16 mouse cellular contexts compared by ENCODE assay signal in the genomic region with DNA sequence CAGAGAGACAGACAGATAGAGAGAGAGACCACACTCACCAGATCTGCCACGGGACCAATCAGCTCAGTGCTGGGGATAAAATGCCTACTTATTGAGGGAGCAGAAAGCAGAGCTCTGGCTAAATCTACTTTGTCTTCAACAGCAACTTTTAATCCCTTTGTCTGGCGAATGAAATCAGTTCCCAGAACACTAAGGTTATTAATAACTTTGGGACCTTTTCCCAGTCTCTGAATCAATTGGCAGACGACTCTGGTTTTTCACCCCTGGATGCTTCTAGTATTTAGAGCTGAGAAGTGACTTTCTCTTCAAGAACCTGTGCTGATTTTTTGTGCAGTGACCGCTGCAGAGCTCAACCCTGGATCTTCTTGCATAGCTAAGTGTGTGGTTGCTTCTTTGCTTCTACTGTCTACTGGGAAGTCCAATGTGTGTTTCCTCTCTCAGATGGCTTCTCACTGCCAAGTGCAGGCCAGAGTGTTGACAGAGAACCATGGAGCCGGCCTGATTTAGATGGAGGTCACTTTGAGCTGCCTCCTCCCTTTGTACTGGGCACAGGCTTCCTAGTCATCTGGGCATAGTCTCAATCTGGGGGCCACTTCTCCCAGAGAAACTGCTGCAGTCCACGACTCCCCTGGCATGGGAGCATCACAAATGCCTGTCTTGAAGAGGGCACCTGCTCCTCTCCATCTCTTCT. TPM values are rescaled to one million over a fixed set of nuclear protein-coding genes. Genes with fewer than 3 reads are reported as not detected.
DNase-seq lines count a peak whose midpoint lies in the region; ATAC-seq lines count a peak whose summit lies in the region.
"Had no signal": no experiment of that assay in that cellular context is flagged by ENCODE, and none has a peak within 500 bp of the region (broad histone marks: within the 10 kb centered on the region; RNA-seq: fewer than 3 reads in every experiment).

No protein-coding gene starts in this region.

- no peaks in the 10 kb centered on the region for H3K36me3 ChIP-seq in heart, embryonic 13.5 days
- no peaks in the 10 kb centered on the region for H3K36me3 ChIP-seq in neural tube, embryonic 15.5 days
- H3K36me3 ChIP-seq: embryonic facial prominence, embryonic 15.5 days; G1E; midbrain, embryonic 12.5 days; neural tube, embryonic 12.5 days had no signal

- no peak overlapping the region for H3K4me3 ChIP-seq in heart, embryonic 13.5 days
- H3K4me3 ChIP-seq in neural tube, embryonic 15.5 days (replicated peaks) = no peak overlapping the region
- H3K4me3 ChIP-seq: embryonic facial prominence, embryonic 15.5 days; midbrain, embryonic 12.5 days; neural tube, embryonic 12.5 days had no signal

- H3K4me1 ChIP-seq in heart, embryonic 13.5 days = peaks cover 18% of the 10 kb centered on the region
- no peaks in the 10 kb centered on the region for H3K4me1 ChIP-seq in neural tube, embryonic 15.5 days
- H3K4me1 ChIP-seq: embryonic facial prominence, embryonic 15.5 days; midbrain, embryonic 12.5 days; neural tube, embryonic 12.5 days had no signal

- peak overlapping the region; percentile 36 for H3K4me2 ChIP-seq in heart, embryonic 13.5 days
- H3K4me2 ChIP-seq in neural tube, embryonic 15.5 days = no peak overlapping the region
- H3K4me2 ChIP-seq: embryonic facial prominence, embryonic 15.5 days; midbrain, embryonic 12.5 days; neural tube, embryonic 12.5 days had no signal

- intact Hi-C loops in left cerebral cortex, postnatal 14 days (cut with DNase I) = no loop called here

- H3K9me3 ChIP-seq in heart, embryonic 13.5 days = no peaks in the 10 kb centered on the region
- H3K9me3 ChIP-seq in neural tube, embryonic 15.5 days (replicated peaks) = no peaks in the 10 kb centered on the region
- H3K9me3 ChIP-seq: embryonic facial prominence, embryonic 15.5 days; G1E; midbrain, embryonic 12.5 days; neural tube, embryonic 12.5 days had no signal

- WGBS in heart, embryonic 13.5 days = 36% methylated on average over 6 of the region's 6 CpGs
- WGBS in neural tube, embryonic 15.5 days = 77% methylated on average over 6 of the region's 6 CpGs

- no peak for ATAC-seq in heart, embryonic 13.5 days (ENCODE audit: extremely low read depth, insufficient number of reproducible peaks, low FRiP score, low TSS enrichment)
- no peak for ATAC-seq in neural tube, embryonic 15.5 days (ENCODE audit: low FRiP score)
- ATAC-seq: hindbrain, embryonic 16.5 days had no signal

- no peaks in the 10 kb centered on the region for H3K27me3 ChIP-seq in heart, embryonic 13.5 days (replicated peaks)
- no peaks in the 10 kb centered on the region for H3K27me3 ChIP-seq in neural tube, embryonic 15.5 days (replicated peaks)
- H3K27me3 ChIP-seq: embryonic facial prominence, embryonic 15.5 days; midbrain, embryonic 12.5 days; neural tube, embryonic 12.5 days had no signal

- peak overlapping the region; percentile 84 for H3K27ac ChIP-seq in heart, embryonic 13.5 days (replicated peaks)
- H3K27ac ChIP-seq in neural tube, embryonic 15.5 days (replicated peaks) = no peak overlapping the region
- H3K27ac ChIP-seq: embryonic facial prominence, embryonic 15.5 days; midbrain, embryonic 12.5 days; neural tube, embryonic 12.5 days had no signal

- H3K9ac ChIP-seq in heart, embryonic 13.5 days = peak overlapping the region; percentile 58; the same call in 1 of the 2 replicates
- no peak overlapping the region for H3K9ac ChIP-seq in neural tube, embryonic 15.5 days (replicated peaks)
- H3K9ac ChIP-seq: embryonic facial prominence, embryonic 15.5 days; midbrain, embryonic 12.5 days; neural tube, embryonic 12.5 days had no signal

- peak; percentile 3 to 6 for DNase-seq in cerebellum, adult 18-20 months
- no peak for DNase-seq in cerebellum, adult 11-12 months
- peak; percentile 45 for DNase-seq in lung, postnatal 10 days
- DNase-seq in lung, postnatal 4 days = no peak
- no peak for DNase-seq in left cerebral cortex, postnatal 14 days (ENCODE audit: low spot score in 2 of 2)
- DNase-seq in ovary, postnatal 10 days (ENCODE audit: low spot score) = no peak
- DNase-seq: adrenal gland, adult 8-10 months; kidney, postnatal 25 days; lung, adult 2 months had no signal

RNA-seq across cellular contexts. Expression of gene Clasp1, which starts 29.6 kb away (rescaled TPM):
- 73.2 and 78.7 TPM in 2 replicates for polyA plus RNA-seq in heart, embryonic 13.5 days (2015; fragmentation: Nextera tagmentation; extraction: Ambion mirVana)
- 74.7 and 88.1 TPM in 2 replicates for polyA plus RNA-seq in neural tube, embryonic 15.5 days (2015; fragmentation: Nextera tagmentation; extraction: Ambion mirVana)
- 100 to 1,000 TPM; 119 to 135 TPM for total RNA-seq in left cerebral cortex, postnatal 14 days (2021)

RNA-seq across cellular contexts. Expression of gene Nifk, which starts 37.6 kb away (rescaled TPM):
- polyA plus RNA-seq in heart, embryonic 13.5 days (2015; fragmentation: Nextera tagmentation; extraction: Ambion mirVana) = 46.2 and 46.9 TPM in 2 replicates
- 60.4 and 71.9 TPM in 2 replicates for polyA plus RNA-seq in neural tube, embryonic 15.5 days (2015; fragmentation: Nextera tagmentation; extraction: Ambion mirVana)
- total RNA-seq in left cerebral cortex, postnatal 14 days (2021) = 10 to 100 TPM; 22.6 to 25.2 TPM

RNA-seq across cellular contexts. Expression of gene Tsn, which starts 47.7 kb away (rescaled TPM):
- 187 and 206 TPM in 2 replicates for polyA plus RNA-seq in heart, embryonic 13.5 days (2015; fragmentation: Nextera tagmentation; extraction: Ambion mirVana)
- polyA plus RNA-seq in neural tube, embryonic 15.5 days (2015; fragmentation: Nextera tagmentation; extraction: Ambion mirVana) = 395 and 434 TPM in 2 replicates
- total RNA-seq in left cerebral cortex, postnatal 14 days (2021) = 100 to 1,000 TPM; 101 TPM

Comparison
In these comparisons a context has a peak if more than half of its experiments do, and no peak if none do; other contexts are left out.
1. DNase-seq: peak in cerebellum, adult 18-20 months (2 of 2) and lung, postnatal 10 days (single experiment); none in cerebellum, adult 11-12 months (single experiment), lung, postnatal 4 days (0 of 2), left cerebral cortex, postnatal 14 days (0 of 2) and ovary, postnatal 10 days (single experiment).